Mouse (Mus musculus): Measurements from ENCODE around the gene Gm19426.

DNA sequence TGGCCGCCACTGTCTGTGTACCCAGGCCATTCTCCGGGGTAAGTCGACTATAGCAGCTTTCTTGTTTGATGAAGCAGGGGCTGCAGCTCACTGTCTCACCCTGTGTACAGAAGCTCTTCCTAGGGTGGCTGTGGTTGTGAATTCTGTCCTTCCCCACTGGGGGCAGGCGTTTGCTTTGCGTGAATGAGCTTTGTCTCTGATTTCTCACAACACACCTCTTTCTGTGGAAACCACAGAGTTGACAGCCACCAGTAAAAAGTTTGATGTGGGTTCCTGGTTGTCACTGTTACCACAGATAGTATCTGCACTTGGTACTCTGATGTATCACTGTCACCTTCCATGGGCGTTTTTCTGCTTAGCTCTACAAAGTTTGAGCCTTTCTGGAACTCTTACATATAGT is 35.8 kb upstream of the Gm19426 start:
- no peak for TF ChIP-seq BHLHE40 (IDR thresholded peaks at IDR 0.05; ENCODE audit: borderline replicate concordance, low read depth, low read length)
- no peak for TF ChIP-seq NELFE (IDR thresholded peaks at IDR 0.05; ENCODE audit: low read depth, low read length)
- no peak for TF ChIP-seq POLR2A (IDR thresholded peaks at IDR 0.05; ENCODE audit: control insufficient read depth in 1 of 2, insufficient read depth in 1 of 2, low read depth in 1 of 2, low read length in 2 of 2, poor library complexity in 1 of 2)
- TF ChIP-seq EP300 (IDR thresholded peaks at IDR 0.05; ENCODE audit: low read depth in 1 of 2, low read length in 2 of 2): no peak
- no peak for TF ChIP-seq MAX (IDR thresholded peaks at IDR 0.05; ENCODE audit: low read length)
- no peak for TF ChIP-seq RAD21 (IDR thresholded peaks at IDR 0.05; ENCODE audit: low read depth, low read length)
- no peak for TF ChIP-seq TAL1 (IDR thresholded peaks at IDR 0.05; ENCODE audit: low read length)
- peak in 2 of 3 experiments; percentile 4 to 28; a peak in 1 of 6 replicates for TF ChIP-seq CTCF (IDR thresholded peaks at IDR 0.05 in 2 of 3, conservative IDR thresholded peaks at IDR 0.05 in 1 of 3; ENCODE audit: control insufficient read depth in 1 of 3, insufficient read depth in 1 of 3, low read depth in 2 of 3, low read length in 3 of 3, poor library complexity in 1 of 3, severe bottlenecking in 1 of 3)
- TF ChIP-seq ETS1 (IDR thresholded peaks at IDR 0.05; ENCODE audit: low read depth, low read length): no peak
- no peak for TF ChIP-seq ZMIZ1 (IDR thresholded peaks at IDR 0.05; ENCODE audit: low read depth, low read length)
- no peak for TF ChIP-seq MYB (IDR thresholded peaks at IDR 0.05; ENCODE audit: low read depth, low read length)
- no peak for TF ChIP-seq ZNF384 (IDR thresholded peaks at IDR 0.05; ENCODE audit: low read depth, low read length)
